Mouse (Mus musculus) embryo, embryonic 10.5 days (tissue): ENCODE results near the gene Lrrc49.

Experiments
- DNase-seq: peaks from one replicate; pipeline ENCODE4 v3.0.0-alpha.2; 2015; ENCODE audit warnings: low spot score

The Lrrc49 gene

GRCm38 (mm10) chr9:60674780-60675179 lies 13.2 kb downstream of the Lrrc49 start:
- DNase-seq: no peak

DNA sequence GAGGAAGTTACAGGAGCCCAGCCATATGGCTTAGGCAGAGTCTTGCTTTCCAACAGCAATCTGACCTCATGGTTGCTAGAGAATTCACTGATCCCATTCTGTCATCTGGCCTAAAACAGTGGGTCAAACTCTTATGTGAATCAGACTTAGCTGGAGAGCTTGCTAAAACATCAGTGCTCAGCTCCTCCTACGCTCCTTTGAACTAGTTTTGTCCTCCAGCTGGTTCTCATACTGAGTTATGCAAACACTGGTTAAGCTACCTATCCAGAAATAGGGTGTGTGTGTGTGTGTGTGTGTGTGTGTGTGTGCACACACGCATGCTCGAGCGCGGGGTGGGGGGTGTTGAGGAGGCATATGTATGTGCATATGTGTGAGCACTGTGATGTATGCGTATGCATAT lies 15.4 kb downstream of the Lrrc49 start:
- no peak for DNase-seq

DNA sequence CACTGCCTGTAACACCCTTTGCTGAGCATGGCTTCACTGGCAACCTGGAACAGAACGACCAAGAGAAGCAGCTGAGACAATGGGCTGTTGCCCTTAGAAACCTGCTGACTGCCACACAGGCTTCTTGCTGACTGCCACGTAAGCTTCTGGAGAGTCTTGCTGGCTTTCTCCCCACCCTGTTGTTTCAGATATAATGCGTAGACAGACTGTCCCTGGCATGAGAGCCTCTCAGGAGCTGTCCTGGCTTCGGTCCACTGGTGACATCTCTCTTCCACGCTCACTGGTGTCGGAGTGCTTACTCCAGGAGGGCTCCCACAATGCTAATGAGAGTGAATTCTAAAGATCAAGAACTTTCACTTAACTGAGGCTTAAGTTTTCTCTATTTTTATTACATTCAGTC lies 19.1 kb downstream of the Lrrc49 start:
- DNase-seq: no peak

DNA sequence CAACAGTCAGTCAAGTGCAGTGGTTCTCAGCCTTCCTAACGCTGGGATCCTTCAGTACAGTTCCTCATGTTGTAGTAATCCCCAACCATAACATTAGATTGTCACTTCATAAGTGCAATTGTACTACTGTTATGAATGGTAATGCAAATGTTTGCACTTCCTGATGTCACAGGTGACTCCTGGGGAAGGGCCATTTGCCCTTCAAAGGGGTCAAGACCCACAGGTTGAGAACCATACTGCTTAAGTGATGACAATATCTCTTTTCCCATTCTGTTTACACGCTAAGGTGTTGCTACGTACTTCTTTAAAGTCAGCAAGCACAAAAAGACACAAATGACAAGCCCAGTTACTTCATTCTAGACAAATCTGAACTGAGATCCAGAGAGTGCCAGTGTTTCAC lies 22.4 kb downstream of the Lrrc49 start:
- no peak for DNase-seq

DNA sequence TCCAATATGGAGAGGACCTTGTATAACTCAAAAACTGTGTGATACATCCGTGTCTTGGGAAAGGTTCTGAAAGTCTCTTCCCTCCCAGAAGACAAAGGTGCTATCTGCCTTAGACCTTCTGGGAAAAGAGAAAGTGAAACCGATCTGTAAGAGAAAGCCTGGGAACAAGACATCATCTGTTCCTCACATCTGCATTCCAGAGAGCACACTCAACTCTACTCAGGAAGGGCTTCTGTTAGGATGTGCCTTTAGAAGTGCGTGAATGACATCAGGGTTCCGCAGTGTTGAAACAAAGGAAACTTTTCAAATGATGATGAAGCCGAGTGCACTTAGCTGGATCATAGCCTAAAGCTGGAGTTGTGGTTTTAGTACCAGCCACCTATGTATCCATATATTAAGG lies 23.1 kb downstream of the Lrrc49 start:
- no peak for DNase-seq

- no peak for DNase-seq
These were observed 23.6 kb downstream of the Lrrc49 start for GRCm38 (mm10) chr9:60664385-60664784.

GRCm38 (mm10) chr9:60662936-60663335 lies 25.0 kb downstream of the Lrrc49 start:
- no peak for DNase-seq

DNA sequence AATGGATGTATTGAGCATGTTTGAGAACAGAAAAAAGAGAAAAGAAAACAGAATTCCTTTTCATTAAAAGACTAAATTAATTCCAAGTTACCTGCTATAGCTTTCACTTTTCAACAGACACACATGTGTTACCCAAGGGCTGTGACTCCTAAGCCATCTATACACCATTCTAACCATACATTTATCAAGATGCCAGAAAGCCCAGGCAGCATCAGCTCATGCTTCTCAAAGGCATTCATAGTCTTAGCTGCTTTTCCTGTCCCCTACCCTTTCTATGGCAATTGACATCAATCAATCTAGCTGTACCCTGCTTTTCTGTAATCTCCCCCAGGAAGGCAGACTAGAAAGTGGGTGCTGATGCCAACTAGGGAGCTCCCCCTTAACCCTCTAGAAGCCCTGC lies 34.4 kb downstream of the Lrrc49 start:
- no peak for DNase-seq

DNA sequence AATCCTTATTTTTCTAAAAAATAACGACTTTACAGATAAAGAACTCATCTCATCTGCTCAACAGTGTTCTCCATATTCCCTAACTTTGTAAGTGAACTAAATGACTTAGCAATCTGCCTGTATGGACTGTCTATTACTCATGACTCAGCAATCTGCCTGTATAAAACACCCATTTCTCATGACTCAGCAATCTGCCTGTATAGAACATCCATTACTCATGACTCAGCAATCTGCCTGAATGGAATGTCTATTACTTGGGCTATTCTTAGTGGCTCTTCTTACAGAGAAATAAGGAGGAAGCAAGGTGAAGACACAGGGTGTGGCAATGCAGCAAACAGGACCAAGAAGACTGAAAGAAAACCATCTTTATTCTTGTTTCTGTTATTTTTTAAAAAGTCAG lies 34.8 kb downstream of the Lrrc49 start:
- DNase-seq: peak; percentile 14

DNA sequence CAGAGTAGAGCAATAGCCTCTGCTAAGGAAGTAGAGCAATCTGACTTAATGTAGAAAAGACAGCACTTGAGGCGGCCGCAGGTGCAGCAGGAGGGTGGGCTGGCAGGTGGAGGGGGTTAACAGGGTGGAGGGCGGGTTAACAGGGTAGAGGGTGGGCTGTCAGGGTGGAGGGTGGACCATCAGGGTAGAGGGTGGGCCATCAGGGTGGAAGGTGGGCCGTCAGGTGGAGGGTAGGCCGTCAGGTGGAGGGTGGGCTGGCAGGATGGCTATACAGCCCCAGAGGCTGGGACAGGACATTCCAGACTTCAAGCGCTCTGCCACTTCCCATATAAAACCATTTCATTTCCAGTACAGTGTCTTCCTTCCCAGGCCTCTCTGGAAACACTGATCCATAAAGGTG lies 37.7 kb downstream of the Lrrc49 start:
- no peak for DNase-seq

GRCm38 (mm10) chr9:60648981-60649975 lies 38.7 kb downstream of the Lrrc49 start:
- DNase-seq: peak; percentile 15

- DNase-seq: no peak
These were observed 54.4 kb downstream of the Lrrc49 start for GRCm38 (mm10) chr9:60633601-60634000.

GRCm38 (mm10) chr9:60626311-60626791 lies 61.6 kb downstream of the Lrrc49 start:
- DNase-seq: no peak

GRCm38 (mm10) chr9:60625895-60626294 lies 62.1 kb downstream of the Lrrc49 start:
- peak; percentile 10 for DNase-seq

DNA sequence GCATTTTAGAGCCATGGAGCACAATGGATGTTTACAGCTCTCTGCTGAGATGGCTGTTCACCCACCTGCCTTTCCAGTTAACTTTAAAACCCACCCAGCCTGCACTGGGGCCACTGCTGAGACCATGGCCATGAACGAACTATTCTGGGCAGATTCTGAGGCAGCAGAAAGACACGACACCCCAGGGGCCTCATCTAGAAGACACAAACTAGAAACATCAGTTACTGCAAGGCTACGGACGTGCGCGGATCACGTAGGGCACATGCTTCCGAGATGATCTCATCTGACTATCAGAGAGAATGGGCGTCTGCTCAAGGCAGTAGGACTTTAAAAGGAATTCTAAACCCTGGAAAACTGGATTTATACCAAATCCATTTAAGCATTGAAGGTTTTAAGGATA lies 71.0 kb downstream of the Lrrc49 start:
- DNase-seq: no peak

- no peak for DNase-seq
These were observed 71.6 kb downstream of the Lrrc49 start for GRCm38 (mm10) chr9:60616359-60616758.

GRCm38 (mm10) chr9:60612260-60612659 lies 75.7 kb downstream of the Lrrc49 start:
- no peak for DNase-seq

- no peak for DNase-seq
These were observed 77.8 kb downstream of the Lrrc49 start for GRCm38 (mm10) chr9:60610194-60610593.

- no peak for DNase-seq
These were observed 79.1 kb downstream of the Lrrc49 start for GRCm38 (mm10) chr9:60608857-60609256.

DNA sequence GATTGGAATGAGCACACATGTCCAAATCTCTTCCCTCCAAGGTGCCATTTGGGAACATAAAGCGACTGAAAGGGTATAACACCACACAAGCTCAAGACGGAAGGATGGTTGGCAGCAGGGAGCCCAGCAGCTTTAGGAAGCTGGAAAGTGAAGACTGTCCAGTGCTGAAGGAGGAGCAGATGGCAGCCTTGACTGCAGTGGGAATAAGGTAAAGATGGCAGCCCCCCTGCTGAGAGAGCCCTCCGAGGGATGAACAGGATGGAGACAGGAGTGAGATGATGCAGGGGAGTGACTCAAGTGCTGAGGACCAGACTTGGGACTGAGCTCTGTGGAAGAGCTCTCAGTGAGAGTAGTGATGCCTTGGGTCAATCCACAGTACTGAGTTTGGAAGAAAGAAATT lies 79.9 kb downstream of the Lrrc49 start:
- no peak for DNase-seq

GRCm38 (mm10) chr9:60604971-60605370 lies 83.0 kb downstream of the Lrrc49 start:
- no peak for DNase-seq

DNA sequence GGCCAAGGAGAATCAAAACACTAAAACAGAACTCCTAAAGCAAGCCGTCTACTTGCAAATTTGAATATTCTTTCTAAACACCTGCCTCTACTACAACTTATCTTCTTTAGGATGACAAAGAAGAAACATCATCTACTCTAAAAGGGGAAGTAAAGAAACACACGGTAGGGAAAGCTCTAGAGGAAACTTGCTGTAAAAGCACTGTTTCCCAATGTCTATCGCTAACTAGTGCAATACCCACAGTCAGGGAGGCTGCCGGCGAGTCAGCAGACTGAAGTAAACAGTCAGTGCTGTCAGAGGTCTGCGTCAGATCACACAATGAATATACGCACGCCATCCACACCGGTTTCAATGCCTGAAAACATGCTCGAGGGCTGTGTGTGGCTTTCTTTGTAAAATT lies 86.0 kb downstream of the Lrrc49 start:
- DNase-seq: no peak

GRCm38 (mm10) chr9:60600273-60600672 lies 87.7 kb downstream of the Lrrc49 start:
- DNase-seq: no peak

- DNase-seq: peak; percentile 57
These were observed 88.5 kb downstream of the Lrrc49 start for GRCm38 (mm10) chr9:60599489-60599888.
